Mouse (Mus musculus) forebrain, embryonic 11.5 days (tissue): Measurements from ENCODE around the gene Mymx. TPM values are rescaled to one million over a fixed set of nuclear protein-coding genes. Genes with fewer than 3 reads are reported as not detected.

ENCODE experiments used
- ATAC-seq: fragments of 200-750 bp; cut with Nextera tagmentation; replicated peaks from 2 replicates; pipeline ENCODE4 v1.8.0; 2017; ENCODE audit warnings: moderate TSS enrichment; ENCODE audit not compliant: low FRiP score
- DNase-seq: peaks from one replicate; pipeline ENCODE4 v3.0.0-alpha.2; 2017; ENCODE audit warnings: low spot score
- H3K27ac ChIP-seq: fragments of 300-500 bp; sonication (generic); 2 replicates; pipeline ENCODE4 v1.5.1; 2014; ENCODE audit warnings: low read depth, low read length
- H3K27me3 ChIP-seq: fragments of 300-500 bp; sonication (generic); 2 replicates; pipeline ENCODE4 v1.6.1; 2014; ENCODE audit warnings: mild to moderate bottlenecking, low read length, mixed read lengths; ENCODE audit not compliant: control insufficient read depth, insufficient read depth
- H3K36me3 ChIP-seq: fragments of 300-500 bp; sonication (generic); 2 replicates; pipeline ENCODE4 v1.6.1; 2014; ENCODE audit warnings: mild to moderate bottlenecking, low read length, moderate library complexity, mixed read lengths; ENCODE audit not compliant: control insufficient read depth, insufficient read depth
- H3K4me1 ChIP-seq: fragments of 300-500 bp; sonication (generic); replicated peaks from 2 replicates; pipeline ENCODE4 v1.6.1; 2014; ENCODE audit warnings: low read length, mixed read lengths; ENCODE audit not compliant: control insufficient read depth, insufficient read depth
- H3K4me2 ChIP-seq: fragments of 300-500 bp; sonication (generic); 2 replicates; pipeline ENCODE4 v1.6.1; 2014; ENCODE audit warnings: low read depth, mild to moderate bottlenecking, low read length, moderate library complexity, mixed read lengths; ENCODE audit not compliant: severe bottlenecking
- H3K4me3 ChIP-seq: fragments of 300-500 bp; sonication (generic); 2 replicates; pipeline ENCODE4 v1.5.1; 2014; ENCODE audit warnings: low read depth, low read length
- H3K9ac ChIP-seq: fragments of 300-500 bp; sonication (generic); 2 replicates; pipeline ENCODE4 v1.6.1; 2014; ENCODE audit warnings: low read length
- H3K9me3 ChIP-seq: fragments of 300-500 bp; sonication (generic); 2 replicates; pipeline ENCODE4 v1.6.1; 2016; ENCODE audit warnings: low read length, mixed read lengths; ENCODE audit not compliant: control insufficient read depth
- WGBS: fragments of 180-500 bp; shearing (Covaris S2); extraction: QIAGEN DNeasy Blood & Tissue Kit; methylation state at CpG from one replicate; pipeline ENCODE4 v1.1.7; 2014; 5-methylcytosine and 5-hydroxymethylcytosine counted together
- polyA plus RNA-seq: library from polyadenylated mRNA; unstranded; fragments of >200 nt; fragmentation: Nextera tagmentation; extraction: Ambion mirVana; gene quantifications from 2 replicates; pipeline ENCODE4 v1.2.1, GENCODE M21; 2014

The Mymx gene
- polyA plus RNA-seq, 1 experiment from 2014 or later: not detected

- 76% methylated on average over 3 of the region's 3 CpGs for WGBS
- no peak overlapping the region for H3K9ac ChIP-seq
- no peak overlapping the region for H3K27ac ChIP-seq
- H3K4me1 ChIP-seq: peaks cover 3% of the 10 kb centered on the region
- no peak overlapping the region for H3K4me3 ChIP-seq
- no peaks in the 10 kb centered on the region for H3K9me3 ChIP-seq
- peak overlapping the region; percentile 98 for H3K4me2 ChIP-seq
- DNase-seq (no peak), ATAC-seq (no peak)
- peaks cover 4% of the 10 kb centered on the region; the same call in 1 of the 2 replicates for H3K27me3 ChIP-seq
- no peaks in the 10 kb centered on the region for H3K36me3 ChIP-seq
Measured at GRCm38 (mm10) chr17:45556514-45557245, 45.2 kb downstream of the Mymx start.

GRCm38 (mm10) chr17:45556107-45556489, 45.8 kb downstream of the Mymx start:
- Histone ChIP-seq H3K27me3 (peaks cover 4% of the 10 kb centered on the region; the same call in 1 of the 2 replicates), H3K4me2 (peak overlapping the region; percentile 98), H3K36me3 (no peaks in the 10 kb centered on the region), H3K4me3 (peak overlapping the region; percentile 63), H3K4me1 (peaks cover 3% of the 10 kb centered on the region), H3K27ac (no peak overlapping the region), H3K9me3 (no peaks in the 10 kb centered on the region), H3K9ac (peak overlapping the region; percentile 65)
- ATAC-seq (no peak), DNase-seq (no peak)
- 2% methylated on average over 14 of the region's 14 CpGs for WGBS

- under 1% methylated on average over 45 of the region's 45 CpGs for whole genome bisulfite sequencing
- peaks cover 4% of the 10 kb centered on the region; the same call in 1 of the 2 replicates for H3K27me3 ChIP-seq
- no peak within 1 kb of the TSS for H3K27ac ChIP-seq
- ATAC-seq: peak; percentile 80
- no peaks in the 10 kb centered on the region for H3K9me3 ChIP-seq
- DNase-seq: peak; percentile 97
- peak within 1 kb of the TSS; percentile 98 for H3K4me2 ChIP-seq
- H3K9ac ChIP-seq: peak within 1 kb of the TSS; percentile 65
- H3K4me1 ChIP-seq: peaks cover 4% of the 10 kb centered on the region
- H3K36me3 ChIP-seq: no peaks in the 10 kb centered on the region
- H3K4me3 ChIP-seq: peak within 1 kb of the TSS; percentile 63
Measured at GRCm38 (mm10) chr17:45555452-45556106, 46.3 kb downstream of the Mymx start, which contains the start of gene Nfkbie. TSS of gene Nfkbie (plus strand) at chr17:45555703.

- 19% methylated on average over 1 of the region's 1 CpGs for WGBS
- DNase-seq (no peak), ATAC-seq (no peak)
- H3K9ac ChIP-seq: no peak overlapping the region
- H3K36me3 ChIP-seq: no peaks in the 10 kb centered on the region
- H3K27me3 ChIP-seq: peaks cover 4% of the 10 kb centered on the region; the same call in 1 of the 2 replicates
- H3K9me3 ChIP-seq: no peaks in the 10 kb centered on the region
- no peak overlapping the region for H3K27ac ChIP-seq
- no peak overlapping the region for H3K4me2 ChIP-seq
- H3K4me1 ChIP-seq: peaks cover 7% of the 10 kb centered on the region
- no peak overlapping the region for H3K4me3 ChIP-seq
Measured at GRCm38 (mm10) chr17:45554420-45554819, 47.5 kb downstream of the Mymx start.

GRCm38 (mm10) chr17:45553065-45553464, 48.8 kb downstream of the Mymx start:
- Histone ChIP-seq H3K27ac (no peak overlapping the region), H3K9ac (no peak overlapping the region), H3K36me3 (no peaks in the 10 kb centered on the region), H3K27me3 (peaks cover 4% of the 10 kb centered on the region; the same call in 1 of the 2 replicates), H3K4me2 (no peak overlapping the region), H3K4me1 (peaks cover 7% of the 10 kb centered on the region), H3K4me3 (no peak overlapping the region), H3K9me3 (no peaks in the 10 kb centered on the region)
- ATAC-seq (no peak), DNase-seq (no peak)
- 95% methylated on average over 3 of the region's 3 CpGs for WGBS

- Histone ChIP-seq H3K27me3 (peaks cover 12% of the 10 kb centered on the region), H3K4me2 (no peak overlapping the region), H3K9me3 (no peaks in the 10 kb centered on the region), H3K9ac (no peak overlapping the region), H3K27ac (no peak overlapping the region), H3K36me3 (no peaks in the 10 kb centered on the region), H3K4me1 (peaks cover 7% of the 10 kb centered on the region), H3K4me3 (no peak overlapping the region)
- 6% methylated on average over 8 of the region's 8 CpGs for WGBS
- peak; percentile 15; the same call in 1 of the 2 replicates for ATAC-seq
- peak; percentile 86 for DNase-seq
Measured at GRCm38 (mm10) chr17:45551816-45552451, 50.0 kb downstream of the Mymx start.

GRCm38 (mm10) chr17:45551249-45551796, 50.6 kb downstream of the Mymx start:
- no peaks in the 10 kb centered on the region for H3K9me3 ChIP-seq
- H3K4me1 ChIP-seq: peaks cover 7% of the 10 kb centered on the region
- H3K27ac ChIP-seq: no peak overlapping the region
- DNase-seq: no peak
- WGBS: 54% methylated on average over 7 of the region's 7 CpGs
- H3K4me3 ChIP-seq: no peak overlapping the region
- ATAC-seq: no peak
- H3K36me3 ChIP-seq: no peaks in the 10 kb centered on the region
- H3K27me3 ChIP-seq: peaks cover 16% of the 10 kb centered on the region
- H3K4me2 ChIP-seq: no peak overlapping the region
- H3K9ac ChIP-seq: no peak overlapping the region
